Mouse (Mus musculus): Measurements from ENCODE around the gene Suclg1. TPM values are rescaled to one million over a fixed set of nuclear protein-coding genes. Genes with fewer than 3 reads are reported as not detected.

Suclg1 gene
- polyA plus RNA-seq, 1 experiment, result 53.5 TPM

GRCm38 (mm10) chr6:73234302-73234900 lies 13.8 kb upstream of the Suclg1 start:
- WGBS, result 72% methylated on average over 6 of the region's 6 CpGs
- Histone ChIP-seq H3K4me1 (ENCODE audit: control insufficient read depth, insufficient read depth, low read length) (no peaks in the 10 kb centered on the region), H3K27ac (ENCODE audit: control insufficient read depth, insufficient read depth, low read depth, low read length, poor library complexity) (no peak overlapping the region), H3K4me3 (replicated peaks; ENCODE audit: control insufficient read depth, low read depth, low read length) (no peak overlapping the region)
- TF ChIP-seq CTCF (IDR thresholded peaks at IDR 0.05; ENCODE audit: control insufficient read depth, insufficient read depth, low read length) (no peak), POLR2A (IDR thresholded peaks at IDR 0.05; ENCODE audit: borderline replicate concordance, control insufficient read depth, low read depth, low read length) (no peak)

- 90% methylated on average over 3 of the region's 3 CpGs for WGBS
- TF ChIP-seq POLR2A (IDR thresholded peaks at IDR 0.05; ENCODE audit: borderline replicate concordance, control insufficient read depth, low read depth, low read length) (no peak), CTCF (IDR thresholded peaks at IDR 0.05; ENCODE audit: control insufficient read depth, insufficient read depth, low read length) (no peak)
- Histone ChIP-seq H3K4me1 (ENCODE audit: control insufficient read depth, insufficient read depth, low read length) (no peaks in the 10 kb centered on the region), H3K27ac (ENCODE audit: control insufficient read depth, insufficient read depth, low read depth, low read length, poor library complexity) (no peak overlapping the region), H3K4me3 (replicated peaks; ENCODE audit: control insufficient read depth, low read depth, low read length) (no peak overlapping the region)
These were observed 12.5 kb upstream of the Suclg1 start for GRCm38 (mm10) chr6:73235650-73236049.

DNA sequence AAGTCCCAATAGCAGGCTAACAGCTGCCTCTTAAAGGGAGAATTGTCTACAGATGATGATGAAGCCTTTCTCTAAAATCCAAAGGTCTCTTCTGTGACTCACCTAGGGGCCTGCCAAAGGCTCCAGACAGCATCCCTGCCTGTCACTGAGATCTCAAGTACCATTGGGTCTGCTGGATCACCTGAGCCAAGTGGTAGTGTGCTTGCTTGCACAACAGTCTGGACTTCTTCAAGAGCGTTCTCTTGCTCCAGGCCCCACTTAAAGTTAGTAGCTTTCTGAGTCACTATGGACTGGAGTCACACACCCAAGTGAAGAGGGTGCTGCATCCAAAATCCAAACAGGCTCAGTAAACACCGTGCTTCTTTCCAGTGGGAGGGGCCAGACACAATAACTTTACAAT lies 1.4 kb upstream of the Suclg1 start:
- WGBS, result 71% methylated on average over 2 of the region's 2 CpGs
- Histone ChIP-seq H3K4me3 (replicated peaks; ENCODE audit: control insufficient read depth, low read depth, low read length) (no peak overlapping the region), H3K4me1 (ENCODE audit: control insufficient read depth, insufficient read depth, low read length) (no peaks in the 10 kb centered on the region), H3K27ac (ENCODE audit: control insufficient read depth, insufficient read depth, low read depth, low read length, poor library complexity) (no peak overlapping the region)
- TF ChIP-seq POLR2A (IDR thresholded peaks at IDR 0.05; ENCODE audit: borderline replicate concordance, control insufficient read depth, low read depth, low read length) (no peak), CTCF (IDR thresholded peaks at IDR 0.05; ENCODE audit: control insufficient read depth, insufficient read depth, low read length) (no peak)

GRCm38 (mm10) chr6:73247452-73247851 lies 730 bp upstream of the Suclg1 start:
- Histone ChIP-seq H3K27ac (ENCODE audit: control insufficient read depth, insufficient read depth, low read depth, low read length, poor library complexity) (no peak overlapping the region), H3K4me1 (ENCODE audit: control insufficient read depth, insufficient read depth, low read length) (no peaks in the 10 kb centered on the region), H3K4me3 (replicated peaks; ENCODE audit: control insufficient read depth, low read depth, low read length) (no peak overlapping the region)
- TF ChIP-seq POLR2A (IDR thresholded peaks at IDR 0.05; ENCODE audit: borderline replicate concordance, control insufficient read depth, low read depth, low read length), result no peak
- TF ChIP-seq CTCF (IDR thresholded peaks at IDR 0.05; ENCODE audit: control insufficient read depth, insufficient read depth, low read length), result no peak
- 53% methylated on average over 4 of the region's 4 CpGs for WGBS

GRCm38 (mm10) chr6:73249049-73249422 lies 854 bp downstream of the Suclg1 start:
- H3K4me1 ChIP-seq (ENCODE audit: control insufficient read depth, insufficient read depth, low read length), result no peaks in the 10 kb centered on the region; the same call in 1 of the 2 replicates
- WGBS, result 2% methylated on average over 12 of the region's 12 CpGs
- no peak overlapping the region for H3K27ac ChIP-seq (ENCODE audit: control insufficient read depth, insufficient read depth, low read depth, low read length, poor library complexity)
- H3K4me3 ChIP-seq (replicated peaks; ENCODE audit: control insufficient read depth, low read depth, low read length), result peak overlapping the region; percentile 77
- TF ChIP-seq CTCF (IDR thresholded peaks at IDR 0.05; ENCODE audit: control insufficient read depth, insufficient read depth, low read length) (no peak), POLR2A (IDR thresholded peaks at IDR 0.05; ENCODE audit: borderline replicate concordance, control insufficient read depth, low read depth, low read length) (no peak)

GRCm38 (mm10) chr6:73249851-73250250 lies 1.7 kb downstream of the Suclg1 start:
- H3K4me3 ChIP-seq (replicated peaks; ENCODE audit: control insufficient read depth, low read depth, low read length), result no peak overlapping the region
- WGBS, result 67% methylated on average over 4 of the region's 4 CpGs

GRCm38 (mm10) chr6:73251336-73251735 lies 3.2 kb downstream of the Suclg1 start:
- Histone ChIP-seq H3K4me1 (ENCODE audit: control insufficient read depth, insufficient read depth, low read length) (peaks cover 3% of the 10 kb centered on the region), H3K27ac (ENCODE audit: control insufficient read depth, insufficient read depth, low read depth, low read length, poor library complexity) (no peak overlapping the region), H3K4me3 (replicated peaks; ENCODE audit: control insufficient read depth, low read depth, low read length) (no peak overlapping the region)
- TF ChIP-seq POLR2A (IDR thresholded peaks at IDR 0.05; ENCODE audit: borderline replicate concordance, control insufficient read depth, low read depth, low read length) (no peak), CTCF (IDR thresholded peaks at IDR 0.05; ENCODE audit: control insufficient read depth, insufficient read depth, low read length) (no peak)
- 93% methylated on average over 11 of the region's 11 CpGs for WGBS

More at GRCm38 (mm10) chr6:73249851-73250250, 1.7 kb downstream of the Suclg1 start:
- H3K4me1 ChIP-seq (ENCODE audit: control insufficient read depth, insufficient read depth, low read length), result peaks cover 3% of the 10 kb centered on the region
- TF ChIP-seq CTCF (IDR thresholded peaks at IDR 0.05; ENCODE audit: control insufficient read depth, insufficient read depth, low read length) (no peak), POLR2A (IDR thresholded peaks at IDR 0.05; ENCODE audit: borderline replicate concordance, control insufficient read depth, low read depth, low read length) (no peak)
- H3K27ac ChIP-seq (ENCODE audit: control insufficient read depth, insufficient read depth, low read depth, low read length, poor library complexity), result no peak overlapping the region

DNA sequence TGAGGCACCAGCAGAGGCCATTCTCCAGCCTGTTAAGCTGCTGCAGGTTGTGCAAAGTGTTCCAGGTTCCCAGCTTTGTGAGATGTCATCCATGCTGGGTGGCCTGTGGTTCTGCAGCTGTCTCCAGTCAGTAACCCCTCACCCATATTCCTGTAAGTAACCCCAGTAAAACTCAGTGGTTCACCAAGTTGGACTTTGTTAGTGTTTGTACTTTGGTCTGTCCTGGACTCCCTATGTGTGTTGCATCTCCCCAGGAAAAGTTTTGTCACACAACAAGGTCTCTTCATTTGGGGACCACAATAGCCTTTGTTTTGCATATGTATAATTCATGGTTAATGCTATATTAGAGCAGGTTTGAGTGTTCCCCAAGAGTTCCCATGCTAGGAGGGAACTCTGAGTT lies 4.2 kb downstream of the Suclg1 start:
- Histone ChIP-seq H3K27ac (ENCODE audit: control insufficient read depth, insufficient read depth, low read depth, low read length, poor library complexity) (no peak overlapping the region), H3K4me1 (ENCODE audit: control insufficient read depth, insufficient read depth, low read length) (peaks cover 3% of the 10 kb centered on the region), H3K4me3 (replicated peaks; ENCODE audit: control insufficient read depth, low read depth, low read length) (no peak overlapping the region)
- no peak for TF ChIP-seq CTCF (IDR thresholded peaks at IDR 0.05; ENCODE audit: control insufficient read depth, insufficient read depth, low read length)
- no peak for TF ChIP-seq POLR2A (IDR thresholded peaks at IDR 0.05; ENCODE audit: borderline replicate concordance, control insufficient read depth, low read depth, low read length)

DNA sequence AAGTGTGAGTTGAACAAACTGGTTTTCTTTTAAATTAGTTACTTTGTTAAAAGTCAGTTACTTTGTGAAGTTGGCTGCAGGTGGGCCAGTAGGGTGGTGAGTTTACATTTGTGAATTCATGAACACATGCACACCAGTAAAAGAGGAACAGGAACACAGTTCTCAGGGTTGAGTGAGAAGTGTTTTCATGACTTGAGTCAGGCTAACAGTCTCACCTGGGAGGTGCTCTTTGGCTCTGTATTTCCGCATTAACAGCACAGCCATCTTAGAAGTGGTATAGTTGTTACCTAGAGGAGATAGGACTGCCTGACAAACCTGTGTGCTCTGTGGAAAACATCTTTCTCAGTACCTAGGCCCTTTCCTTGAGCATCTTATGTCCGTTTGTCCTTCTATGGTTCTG lies 4.8 kb downstream of the Suclg1 start:
- H3K27ac ChIP-seq (ENCODE audit: control insufficient read depth, insufficient read depth, low read depth, low read length, poor library complexity), result no peak overlapping the region
- WGBS, result 64% methylated on average over 2 of the region's 2 CpGs
- H3K4me1 ChIP-seq (ENCODE audit: control insufficient read depth, insufficient read depth, low read length), result peaks cover 3% of the 10 kb centered on the region
- TF ChIP-seq POLR2A (IDR thresholded peaks at IDR 0.05; ENCODE audit: borderline replicate concordance, control insufficient read depth, low read depth, low read length) (no peak), CTCF (IDR thresholded peaks at IDR 0.05; ENCODE audit: control insufficient read depth, insufficient read depth, low read length) (no peak)
- H3K4me3 ChIP-seq (replicated peaks; ENCODE audit: control insufficient read depth, low read depth, low read length), result no peak overlapping the region

Data from bone marrow, adult 2 months (tissue).